Mouse (Mus musculus): ENCODE results near the gene D730048I06Rik. TPM values are rescaled to one million over a fixed set of nuclear protein-coding genes. Genes with fewer than 3 reads are reported as not detected.
"Not testable (repeated sequence)": the region's sequence is repeated elsewhere in the genome, so short reads cannot be mapped to it uniquely, and the experiment has no call there.

The D730048I06Rik gene
- polyA plus RNA-seq (2016; fragmentation: Nextera tagmentation; extraction: Ambion mirVana): not detected in 2 replicates

- 93% methylated on average over 3 of the region's 3 CpGs for WGBS
Measured at GRCm38 (mm10) chr9:35790001-35790400, at the start of gene D730048I06Rik, which contains the start of gene Gm27235. Gene D730048I06Rik (minus strand): TSS chr9:35790112. Gene Gm27235 (minus strand): TSS chr9:35790101.

GRCm38 (mm10) chr9:35817881-35818280, 28.0 kb upstream of the D730048I06Rik start:
- not testable (repeated sequence) for H3K4me1 ChIP-seq (replicated peaks); H3K27me3 ChIP-seq; H3K9ac ChIP-seq (replicated peaks); H3K4me3 ChIP-seq (replicated peaks); H3K27ac ChIP-seq; H3K36me3 ChIP-seq; H3K4me2 ChIP-seq; ATAC-seq (ENCODE audit: insufficient number of reproducible peaks, insufficient read depth, low FRiP score, low TSS enrichment, low read depth)
- H3K9me3 ChIP-seq: peaks cover 14% of the 10 kb centered on the region; the same call in 1 of the 2 replicates
- 91% methylated on average over 15 of the region's 15 CpGs for WGBS

More at GRCm38 (mm10) chr9:35790001-35790400, at the start of gene D730048I06Rik, which contains the start of gene Gm27235:
- H3K27me3 ChIP-seq: no peaks in the 10 kb centered on the region
- H3K4me3 ChIP-seq (replicated peaks): no peak within 1 kb of the TSS
- H3K36me3 ChIP-seq: no peaks in the 10 kb centered on the region
- H3K9ac ChIP-seq (replicated peaks): no peak within 1 kb of the TSS
- H3K4me2 ChIP-seq: no peak within 1 kb of the TSS
- H3K27ac ChIP-seq: no peak within 1 kb of the TSS
- no peaks in the 10 kb centered on the region for H3K4me1 ChIP-seq (replicated peaks)
- 0 out of 2 replicates have a peak, but pooled peaks cover 21% of the 10 kb centered on the region for H3K9me3 ChIP-seq
- no peak for ATAC-seq (ENCODE audit: insufficient number of reproducible peaks, insufficient read depth, low FRiP score, low TSS enrichment, low read depth)

DNA sequence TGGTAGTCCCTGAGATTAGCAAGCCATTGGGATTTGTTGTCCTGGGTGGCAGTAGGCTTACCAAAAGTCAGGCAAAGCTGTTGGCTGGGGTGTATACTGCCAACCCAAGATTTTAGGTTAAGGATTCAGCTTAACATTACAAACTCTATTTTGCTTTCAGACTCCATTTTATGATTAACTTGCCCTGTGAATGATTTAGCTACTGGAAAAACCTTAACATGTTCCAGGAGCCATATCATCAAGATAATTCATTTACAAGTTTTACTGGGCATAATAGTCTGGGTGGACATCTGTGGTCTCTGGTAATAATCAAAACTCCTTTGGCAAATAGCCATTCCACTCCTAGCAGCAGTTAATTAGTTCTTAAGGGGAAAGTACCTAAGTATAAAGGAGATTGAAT, 8.2 kb upstream of the D730048I06Rik start:
- ATAC-seq (ENCODE audit: insufficient number of reproducible peaks, insufficient read depth, low FRiP score, low TSS enrichment, low read depth): no peak
- Histone ChIP-seq H3K9ac (replicated peaks) (no peak overlapping the region), H3K4me3 (replicated peaks) (no peak overlapping the region), H3K27ac (no peak overlapping the region), H3K36me3 (no peaks in the 10 kb centered on the region), H3K27me3 (no peaks in the 10 kb centered on the region), H3K4me2 (no peak overlapping the region), H3K4me1 (replicated peaks) (no peaks in the 10 kb centered on the region), H3K9me3 (peaks cover 7% of the 10 kb centered on the region; the same call in 1 of the 2 replicates)

- no peak within 1 kb of the TSS for H3K9ac ChIP-seq (replicated peaks)
- WGBS: 60% methylated on average over 3 of the region's 3 CpGs
- H3K4me3 ChIP-seq (replicated peaks): no peak within 1 kb of the TSS
- no peak within 1 kb of the TSS for H3K27ac ChIP-seq
- H3K9me3 ChIP-seq: 0 out of 2 replicates have a peak, but pooled peaks cover 5% of the 10 kb centered on the region
- H3K4me1 ChIP-seq (replicated peaks): no peaks in the 10 kb centered on the region
- ATAC-seq (ENCODE audit: insufficient number of reproducible peaks, insufficient read depth, low FRiP score, low TSS enrichment, low read depth): no peak
- H3K27me3 ChIP-seq: no peaks in the 10 kb centered on the region
- H3K36me3 ChIP-seq: no peaks in the 10 kb centered on the region
- no peak within 1 kb of the TSS for H3K4me2 ChIP-seq
Measured at GRCm38 (mm10) chr9:35778009-35778408, 11.9 kb downstream of the D730048I06Rik start, which contains the start of gene Gm17727. Gene Gm17727 (minus strand): TSS chr9:35778109.

DNA sequence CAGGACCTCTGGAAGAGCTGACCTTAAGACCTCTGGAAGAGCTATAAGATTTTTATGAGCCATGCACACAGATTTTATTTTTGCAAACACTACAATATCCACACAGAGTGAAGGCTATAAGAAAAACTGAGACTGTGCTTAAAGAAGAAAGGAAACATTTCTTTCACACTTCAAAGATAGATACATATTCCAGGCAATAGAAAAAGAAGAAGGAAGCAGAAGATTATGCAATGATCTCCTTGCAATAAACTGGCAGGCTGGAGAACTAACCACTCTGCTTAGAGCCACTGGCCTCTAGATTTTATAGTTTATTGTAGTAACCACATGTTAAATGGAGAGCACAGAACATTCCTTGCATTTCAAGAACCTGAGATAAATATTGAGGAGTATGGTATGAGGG, 33.1 kb downstream of the D730048I06Rik start:
- Histone ChIP-seq H3K9me3 (no peaks in the 10 kb centered on the region), H3K27ac (no peak overlapping the region)

DNA sequence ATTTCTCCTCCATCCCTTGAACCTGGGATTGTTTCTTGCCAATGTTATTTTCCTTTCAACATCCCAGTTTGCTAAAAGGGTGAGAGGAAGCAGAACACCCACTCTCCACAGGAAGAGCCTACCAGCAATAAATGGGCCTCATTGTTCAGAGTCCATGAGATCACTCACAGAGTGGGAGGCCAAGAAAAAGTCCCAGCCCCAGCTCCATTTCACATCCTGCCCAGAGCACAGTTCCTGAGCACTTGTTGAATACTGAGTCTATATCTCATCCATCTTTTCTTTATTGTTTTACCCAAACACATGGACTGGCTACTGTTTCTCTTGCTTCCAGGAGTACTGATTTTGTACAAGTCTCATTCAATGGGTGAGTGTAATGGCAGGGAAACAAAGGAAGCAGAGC, 49.2 kb downstream of the D730048I06Rik start, which contains the start of gene Gm17677:
Gene Gm17677 (plus strand): TSS at position 301 of the 400 bp plus-strand sequence.
- Histone ChIP-seq H3K27ac (no peak within 1 kb of the TSS), H3K4me1 (replicated peaks) (no peaks in the 10 kb centered on the region), H3K27me3 (no peaks in the 10 kb centered on the region), H3K4me3 (replicated peaks) (no peak within 1 kb of the TSS), H3K36me3 (no peaks in the 10 kb centered on the region), H3K4me2 (no peak within 1 kb of the TSS), H3K9me3 (peaks cover 6% of the 10 kb centered on the region; the same call in 1 of the 2 replicates), H3K9ac (replicated peaks) (no peak within 1 kb of the TSS)
- no peak for ATAC-seq (ENCODE audit: insufficient number of reproducible peaks, insufficient read depth, low FRiP score, low TSS enrichment, low read depth)

More for the DNA sequence above, 33.1 kb downstream of the D730048I06Rik start:
- Histone ChIP-seq H3K36me3 (no peaks in the 10 kb centered on the region), H3K4me2 (no peak overlapping the region), H3K4me3 (replicated peaks) (no peak overlapping the region), H3K9ac (replicated peaks) (no peak overlapping the region), H3K27me3 (no peaks in the 10 kb centered on the region), H3K4me1 (replicated peaks) (no peaks in the 10 kb centered on the region)
- no peak for ATAC-seq (ENCODE audit: insufficient number of reproducible peaks, insufficient read depth, low FRiP score, low TSS enrichment, low read depth)

Other genes starting within 250 kb of the D730048I06Rik start
- gene Ddx25, start 231.6 kb downstream of the D730048I06Rik start, polyA plus RNA-seq (2016; fragmentation: Nextera tagmentation; extraction: Ambion mirVana): 4.4 and 5.1 TPM in 2 replicates
- 19.3 and 19.4 TPM in 2 replicates for gene Pus3, start 231.5 kb downstream of the D730048I06Rik start, polyA plus RNA-seq (2016; fragmentation: Nextera tagmentation; extraction: Ambion mirVana)
- gene Pate2, start 219.8 kb downstream of the D730048I06Rik start, polyA plus RNA-seq (2016; fragmentation: Nextera tagmentation; extraction: Ambion mirVana): 1.3 and 1.5 TPM in 2 replicates
- 23.2 TPM in 2 replicates for gene Hyls1, start 219.7 kb downstream of the D730048I06Rik start, polyA plus RNA-seq (2016; fragmentation: Nextera tagmentation; extraction: Ambion mirVana)
- gene Pate4, start 178.2 kb downstream of the D730048I06Rik start, polyA plus RNA-seq (2016; fragmentation: Nextera tagmentation; extraction: Ambion mirVana): not detected in 2 replicates
- gene Pate3, start 141.9 kb downstream of the D730048I06Rik start, polyA plus RNA-seq (2016; fragmentation: Nextera tagmentation; extraction: Ambion mirVana): not detected in 2 replicates
- gene Pate1, start 102.7 kb downstream of the D730048I06Rik start, polyA plus RNA-seq (2016; fragmentation: Nextera tagmentation; extraction: Ambion mirVana): not detected in 2 replicates
- gene Gm17677, start 49.1 kb downstream of the D730048I06Rik start, polyA plus RNA-seq (2016; fragmentation: Nextera tagmentation; extraction: Ambion mirVana): not detected in 2 replicates
- not detected in 2 replicates for gene Gm17727, start 12.0 kb downstream of the D730048I06Rik start, polyA plus RNA-seq (2016; fragmentation: Nextera tagmentation; extraction: Ambion mirVana)
- not detected in 2 replicates for gene Gm27235, start within 50 bp of the D730048I06Rik start, polyA plus RNA-seq (2016; fragmentation: Nextera tagmentation; extraction: Ambion mirVana)
- not detected in 2 replicates for gene 9230110F15Rik, start 54.0 kb upstream of the D730048I06Rik start, polyA plus RNA-seq (2016; fragmentation: Nextera tagmentation; extraction: Ambion mirVana)
- gene 9230113P08Rik, start 118.3 kb upstream of the D730048I06Rik start, polyA plus RNA-seq (2016; fragmentation: Nextera tagmentation; extraction: Ambion mirVana): not detected in 2 replicates

All from limb, embryonic 12.5 days (tissue).